Mouse (Mus musculus): ENCODE data around the gene Csmd2. TPM values are rescaled to one million over a fixed set of nuclear protein-coding genes. Genes with fewer than 3 reads are reported as not detected.
"Not testable (repeated sequence)": the region's sequence is repeated elsewhere in the genome, so short reads cannot be mapped to it uniquely, and the experiment has no call there.

The Csmd2 gene
- polyA plus RNA-seq, 1 experiment from 2014 or later = 0.15 TPM

DNA sequence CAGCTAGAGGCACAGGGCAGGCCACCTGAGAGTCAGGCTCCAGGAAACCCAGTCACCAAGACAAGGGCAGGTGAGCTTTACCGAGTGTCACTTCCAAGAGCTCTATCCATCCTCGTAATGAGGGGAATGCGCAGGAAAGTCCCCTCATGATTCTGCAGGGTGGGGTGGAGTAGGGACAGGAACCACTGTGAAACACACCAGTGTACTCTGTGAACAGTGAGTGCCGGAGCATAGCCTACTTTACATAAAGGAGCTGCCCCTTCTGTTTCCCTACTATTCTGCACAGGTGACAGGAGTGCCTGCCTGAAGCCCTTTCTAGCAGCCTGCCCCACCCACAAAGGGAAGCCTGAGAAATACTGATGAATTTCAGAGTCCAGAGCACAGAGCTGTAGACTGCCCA lies 605.6 kb downstream of the Csmd2 start:
- WGBS = 92% methylated on average over 4 of the region's 4 CpGs
- no peak overlapping the region for H3K4me2 ChIP-seq (replicated peaks)
- H3K27me3 ChIP-seq (replicated peaks) = no peaks in the 10 kb centered on the region
- H3K4me3 ChIP-seq (replicated peaks) = no peak overlapping the region
- H3K9ac ChIP-seq = no peak overlapping the region
- no peaks in the 10 kb centered on the region for H3K4me1 ChIP-seq (replicated peaks)
- no peak overlapping the region for H3K27ac ChIP-seq
- ATAC-seq = no peak
- H3K36me3 ChIP-seq = peaks cover 12% of the 10 kb centered on the region; the same call in 1 of the 2 replicates
- H3K9me3 ChIP-seq = no peaks in the 10 kb centered on the region

DNA sequence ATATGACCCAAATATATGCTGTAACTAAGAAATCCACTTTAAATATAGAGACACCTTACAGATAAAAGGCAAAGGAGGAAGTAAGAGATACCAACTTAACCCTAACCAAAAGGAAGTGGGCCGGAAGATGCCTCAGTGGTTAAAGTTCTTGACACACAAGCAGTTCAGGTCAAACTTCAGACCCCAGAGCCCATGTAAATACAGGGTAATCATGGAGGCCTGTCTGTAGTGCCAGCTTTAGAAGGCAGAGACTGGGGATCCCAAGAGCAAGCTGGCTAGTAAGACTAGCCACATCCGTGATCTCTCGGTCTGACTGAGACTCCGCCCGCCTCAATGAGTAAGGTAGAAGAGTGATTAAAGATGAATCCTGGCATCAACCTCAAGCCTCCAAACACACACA lies 606.4 kb downstream of the Csmd2 start:
- WGBS = 90% methylated on average over 5 of the region's 5 CpGs

DNA sequence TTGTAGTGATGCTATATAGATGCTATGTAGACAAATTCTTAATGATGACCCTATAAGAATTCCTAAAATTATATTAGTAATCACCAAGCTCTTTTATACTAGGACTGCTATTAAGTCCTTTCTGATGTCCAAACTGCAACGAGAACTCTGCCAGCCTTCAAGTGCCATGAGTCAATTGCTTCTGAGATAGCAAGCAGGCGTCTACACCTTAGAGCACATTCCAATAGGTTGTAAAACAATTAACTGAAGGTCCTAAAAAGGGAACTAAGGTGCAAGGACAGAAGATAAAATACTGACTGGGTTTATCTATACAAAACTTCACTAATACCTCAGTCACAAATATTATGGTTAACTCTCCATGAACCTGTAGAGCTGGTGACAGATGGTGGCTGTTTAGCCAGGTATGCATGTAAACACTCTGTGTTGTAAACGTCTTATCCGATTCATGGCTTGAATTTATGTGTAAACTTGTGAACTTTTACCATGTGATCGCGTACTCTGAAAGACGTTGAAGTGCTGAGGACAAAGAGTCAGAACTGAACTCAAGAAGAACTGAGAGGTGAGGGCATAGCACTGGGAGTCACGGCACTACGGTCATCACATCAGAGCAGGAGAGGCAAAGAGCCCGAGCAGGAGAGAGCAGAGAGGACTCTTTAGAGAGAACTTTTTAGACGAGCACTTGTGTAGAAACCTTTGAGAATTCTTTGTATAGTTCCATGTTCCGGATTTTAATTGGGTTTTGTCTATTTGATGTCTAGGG lies 610.3 kb downstream of the Csmd2 start:
- Histone ChIP-seq H3K4me2 (replicated peaks) (no peak overlapping the region), H3K27ac (no peak overlapping the region), H3K36me3 (no peaks in the 10 kb centered on the region), H3K9me3 (no peaks in the 10 kb centered on the region), H3K27me3 (replicated peaks) (no peaks in the 10 kb centered on the region), H3K4me1 (replicated peaks) (no peaks in the 10 kb centered on the region), H3K4me3 (replicated peaks) (no peak overlapping the region), H3K9ac (no peak overlapping the region)
- WGBS = 35% methylated on average over 12 of the region's 12 CpGs
- ATAC-seq = peak; percentile 83

More for the DNA sequence above, 606.4 kb downstream of the Csmd2 start:
- ATAC-seq = no peak
- Histone ChIP-seq H3K4me3 (replicated peaks) (no peak overlapping the region), H3K27me3 (replicated peaks) (no peaks in the 10 kb centered on the region), H3K9me3 (no peaks in the 10 kb centered on the region), H3K9ac (no peak overlapping the region), H3K4me1 (replicated peaks) (no peaks in the 10 kb centered on the region), H3K36me3 (peaks cover 8% of the 10 kb centered on the region; the same call in 1 of the 2 replicates), H3K27ac (no peak overlapping the region), H3K4me2 (replicated peaks) (no peak overlapping the region)

DNA sequence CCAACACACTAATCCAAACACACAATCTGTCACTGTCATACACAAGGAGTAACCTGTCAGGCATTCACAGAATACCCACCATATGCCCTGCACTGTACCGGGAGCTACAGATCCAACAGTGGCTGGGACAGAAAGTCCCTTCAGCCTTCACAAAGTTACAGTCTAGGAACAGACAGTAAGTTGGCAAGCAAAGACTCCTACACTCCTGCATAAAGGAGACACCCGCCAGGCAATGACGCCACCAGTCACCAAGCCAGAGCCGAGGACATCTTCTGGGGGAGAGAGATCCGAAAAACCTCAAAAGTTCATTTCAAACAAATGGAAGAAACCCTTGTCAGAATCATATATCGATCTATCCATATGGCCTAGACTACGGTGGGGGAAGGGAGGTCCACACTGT lies 618.9 kb downstream of the Csmd2 start:
- no peak overlapping the region for H3K4me3 ChIP-seq (replicated peaks)
- H3K4me1 ChIP-seq (replicated peaks) = peaks cover 5% of the 10 kb centered on the region
- ATAC-seq = no peak
- H3K9me3 ChIP-seq = no peaks in the 10 kb centered on the region
- H3K27me3 ChIP-seq (replicated peaks) = no peaks in the 10 kb centered on the region
- H3K36me3 ChIP-seq = peaks cover 7% of the 10 kb centered on the region; the same call in 1 of the 2 replicates
- H3K9ac ChIP-seq = no peak overlapping the region
- no peak overlapping the region for H3K27ac ChIP-seq
- no peak overlapping the region for H3K4me2 ChIP-seq (replicated peaks)
- 94% methylated on average over 7 of the region's 7 CpGs for WGBS

DNA sequence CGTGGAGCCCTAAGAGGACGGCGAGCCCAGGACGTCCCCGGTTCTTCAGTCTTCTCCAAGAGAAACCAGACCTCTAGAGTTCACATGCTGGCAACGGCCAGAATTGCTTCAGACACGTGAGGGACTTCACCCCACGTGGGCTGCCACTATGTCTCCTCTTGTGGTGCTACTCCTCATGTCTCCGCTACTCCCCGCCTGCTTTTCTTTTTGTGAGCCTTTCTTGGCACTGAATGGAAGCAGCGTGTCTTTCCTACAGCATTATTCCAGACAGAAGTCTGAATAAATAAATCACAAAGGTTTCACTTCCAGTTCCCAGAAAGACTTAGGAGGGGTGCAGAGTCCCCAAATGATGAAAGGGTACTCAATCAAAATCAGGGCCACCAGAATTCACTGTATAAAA lies 620.0 kb downstream of the Csmd2 start:
- H3K36me3 ChIP-seq = peaks cover 7% of the 10 kb centered on the region; the same call in 1 of the 2 replicates
- no peak for ATAC-seq
- H3K27ac ChIP-seq = no peak overlapping the region
- no peak overlapping the region for H3K9ac ChIP-seq
- H3K4me1 ChIP-seq (replicated peaks) = peaks cover 5% of the 10 kb centered on the region
- WGBS = 80% methylated on average over 11 of the region's 11 CpGs
- no peak overlapping the region for H3K4me2 ChIP-seq (replicated peaks)
- H3K27me3 ChIP-seq (replicated peaks) = no peaks in the 10 kb centered on the region
- H3K9me3 ChIP-seq = no peaks in the 10 kb centered on the region
- H3K4me3 ChIP-seq (replicated peaks) = no peak overlapping the region

DNA sequence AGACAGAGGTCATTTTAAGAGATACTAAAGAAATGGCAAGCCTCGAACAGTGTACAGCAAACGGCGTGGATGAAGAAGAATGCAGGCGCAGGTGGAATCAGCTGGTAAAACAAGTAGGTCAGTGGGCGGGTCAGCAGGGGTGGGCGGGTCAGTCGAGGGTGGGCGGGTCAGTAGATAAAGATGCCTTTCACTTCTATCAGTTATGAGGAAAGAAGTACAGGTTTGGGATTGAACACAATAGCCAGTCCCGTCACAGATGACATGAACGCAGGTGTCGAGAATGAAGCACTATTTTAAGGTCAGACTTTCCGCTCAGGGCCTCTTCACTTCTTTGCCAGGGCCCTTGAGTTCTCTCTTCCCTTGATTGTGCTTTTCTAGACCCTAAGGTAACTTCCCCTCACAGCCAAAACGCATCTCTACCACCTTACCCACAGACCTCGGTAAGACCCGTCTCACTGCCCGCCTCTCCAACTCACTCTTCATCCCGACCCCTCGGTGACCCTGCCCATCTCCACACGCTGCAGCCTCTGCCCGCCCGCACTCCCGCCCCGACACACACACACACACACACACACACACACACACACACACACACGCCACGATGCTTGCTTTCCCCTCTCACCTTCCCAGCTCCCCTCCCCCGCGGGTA lies 621.7 kb downstream of the Csmd2 start:
- Histone ChIP-seq H3K36me3 (0 out of 2 replicates have a peak, but pooled peaks cover 2% of the 10 kb centered on the region), H3K4me3 (replicated peaks) (peak overlapping the region; percentile 66), H3K4me2 (replicated peaks) (peak overlapping the region; percentile 80), H3K9me3 (no peaks in the 10 kb centered on the region), H3K4me1 (replicated peaks) (peaks cover 5% of the 10 kb centered on the region), H3K27me3 (replicated peaks) (no peaks in the 10 kb centered on the region), H3K27ac (no peak overlapping the region), H3K9ac (peak overlapping the region; percentile 40)
- ATAC-seq = peak; percentile 62
- 4% methylated on average over 26 of the region's 27 CpGs for WGBS

DNA sequence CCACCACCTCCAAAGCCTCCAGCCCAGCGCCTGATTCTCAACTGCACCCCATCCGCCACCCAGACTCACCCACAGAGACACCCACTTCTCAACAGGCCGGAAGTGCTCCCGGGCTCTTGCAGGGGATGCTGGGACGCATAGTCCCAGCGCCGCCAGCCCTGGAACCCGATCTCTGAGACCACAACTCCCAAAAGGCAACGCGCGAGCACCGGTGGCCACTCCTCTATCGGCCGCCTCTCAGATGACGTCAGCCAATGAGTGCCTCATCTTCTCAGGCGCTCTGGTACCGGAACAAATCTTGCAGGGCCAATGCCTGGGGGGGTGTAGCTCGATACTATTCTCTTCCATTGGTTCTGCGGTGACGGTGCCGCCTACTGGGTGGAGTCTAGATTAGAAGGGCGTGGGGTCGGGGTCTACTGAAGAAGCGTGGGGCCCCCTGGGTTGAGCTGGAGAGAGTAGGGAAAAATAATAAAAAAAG lies 622.3 kb downstream of the Csmd2 start, which contains the start of gene Zscan20:
Gene Zscan20, minus strand, starts transcription at position 174 of the 478 bp plus-strand sequence.
- no peak within 1 kb of the TSS; the same call in 1 of the 2 replicates for H3K27ac ChIP-seq
- peaks cover 5% of the 10 kb centered on the region for H3K4me1 ChIP-seq (replicated peaks)
- H3K9me3 ChIP-seq = no peaks in the 10 kb centered on the region
- H3K9ac ChIP-seq = peak within 1 kb of the TSS; percentile 40
- peak; percentile 98 for ATAC-seq
- 0 out of 2 replicates have a peak, but pooled peaks cover 2% of the 10 kb centered on the region for H3K36me3 ChIP-seq
- H3K4me2 ChIP-seq (replicated peaks) = peak within 1 kb of the TSS; percentile 80
- H3K27me3 ChIP-seq (replicated peaks) = no peaks in the 10 kb centered on the region
- H3K4me3 ChIP-seq (replicated peaks) = peak within 1 kb of the TSS; percentile 66
- under 1% methylated on average over 24 of the region's 24 CpGs for WGBS

DNA sequence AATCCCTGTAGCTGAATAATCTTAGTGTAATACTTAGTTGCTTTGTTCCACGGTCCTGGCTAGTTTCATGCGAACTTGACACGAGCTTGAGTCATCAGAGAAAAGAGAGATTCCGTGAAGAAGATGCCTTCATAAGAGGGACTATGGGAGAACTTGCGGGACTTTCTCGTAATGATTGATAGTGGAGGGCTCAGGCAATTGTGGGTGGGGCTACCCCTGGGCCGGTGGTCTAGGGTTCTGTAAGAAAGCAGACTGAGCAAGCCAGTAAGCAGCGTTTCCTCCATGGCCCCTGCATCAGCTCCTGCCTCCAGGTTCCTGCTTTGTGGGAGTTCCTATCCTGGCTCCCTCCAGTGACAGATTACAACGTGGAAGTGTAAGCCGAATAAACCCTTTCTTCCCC lies 623.0 kb downstream of the Csmd2 start:
- Histone ChIP-seq H3K4me1 (replicated peaks) (peaks cover 5% of the 10 kb centered on the region), H3K27me3 (replicated peaks) (no peaks in the 10 kb centered on the region), H3K9me3 (no peaks in the 10 kb centered on the region), H3K27ac (no peak overlapping the region), H3K4me3 (replicated peaks) (no peak overlapping the region), H3K9ac (no peak overlapping the region; the same call in 1 of the 2 replicates), H3K4me2 (replicated peaks) (peak overlapping the region; percentile 80), H3K36me3 (0 out of 2 replicates have a peak, but pooled peaks cover 2% of the 10 kb centered on the region)
- WGBS = 14% methylated on average over 10 of the region's 10 CpGs
- no peak for ATAC-seq

DNA sequence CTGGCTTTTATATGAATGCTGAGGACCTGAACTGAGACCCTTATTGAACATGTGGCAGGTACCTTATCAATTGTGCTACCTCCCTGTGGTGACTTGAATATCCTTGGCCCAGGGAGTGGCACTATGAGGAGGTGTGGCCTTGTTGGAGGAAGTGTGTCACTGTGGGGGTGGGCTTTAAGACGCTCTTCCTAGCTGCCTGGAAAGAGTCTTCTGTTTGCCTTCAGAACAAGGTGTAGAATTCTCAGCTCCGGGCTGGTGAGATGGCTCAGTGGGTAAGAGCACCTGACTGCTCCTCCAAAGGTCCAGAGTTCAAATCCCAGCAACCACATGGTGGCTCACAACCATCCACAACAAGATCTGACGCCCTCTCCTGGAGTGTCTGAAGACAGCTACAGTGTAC lies 624.1 kb downstream of the Csmd2 start:
- H3K4me2 ChIP-seq (replicated peaks); H3K4me3 ChIP-seq (replicated peaks); H3K4me1 ChIP-seq (replicated peaks); ATAC-seq; H3K27ac ChIP-seq; H3K36me3 ChIP-seq; H3K27me3 ChIP-seq (replicated peaks); H3K9me3 ChIP-seq; H3K9ac ChIP-seq: not testable (repeated sequence)
- WGBS = 73% methylated on average over 3 of the region's 3 CpGs

DNA sequence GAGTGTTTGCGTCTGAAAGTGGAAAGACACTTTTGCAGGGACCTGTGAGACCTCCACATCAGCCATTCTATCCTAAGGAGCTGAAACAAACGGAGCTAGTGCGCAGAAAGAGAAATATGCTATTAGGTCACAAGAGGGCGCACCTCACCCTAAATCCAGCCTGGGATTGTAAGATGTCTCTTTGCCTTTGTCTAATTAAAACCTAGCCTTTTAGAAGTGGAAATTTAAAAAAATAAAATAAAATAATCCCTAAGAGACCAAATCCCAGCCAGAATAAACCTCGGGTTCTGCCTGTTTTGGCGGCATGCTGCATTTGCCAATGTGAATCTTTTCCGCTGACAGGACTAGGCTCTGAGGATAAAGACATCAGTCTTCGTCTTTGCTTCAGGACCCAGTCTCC lies 625.7 kb downstream of the Csmd2 start:
- WGBS = 22% methylated on average over 8 of the region's 8 CpGs
- Histone ChIP-seq H3K4me2 (replicated peaks) (no peak overlapping the region), H3K9ac (no peak overlapping the region), H3K4me3 (replicated peaks) (no peak overlapping the region), H3K27me3 (replicated peaks) (no peaks in the 10 kb centered on the region), H3K27ac (no peak overlapping the region), H3K4me1 (replicated peaks) (peaks cover 11% of the 10 kb centered on the region), H3K9me3 (no peaks in the 10 kb centered on the region), H3K36me3 (0 out of 2 replicates have a peak, but pooled peaks cover under 1% of the 10 kb centered on the region)
- ATAC-seq = no peak

DNA sequence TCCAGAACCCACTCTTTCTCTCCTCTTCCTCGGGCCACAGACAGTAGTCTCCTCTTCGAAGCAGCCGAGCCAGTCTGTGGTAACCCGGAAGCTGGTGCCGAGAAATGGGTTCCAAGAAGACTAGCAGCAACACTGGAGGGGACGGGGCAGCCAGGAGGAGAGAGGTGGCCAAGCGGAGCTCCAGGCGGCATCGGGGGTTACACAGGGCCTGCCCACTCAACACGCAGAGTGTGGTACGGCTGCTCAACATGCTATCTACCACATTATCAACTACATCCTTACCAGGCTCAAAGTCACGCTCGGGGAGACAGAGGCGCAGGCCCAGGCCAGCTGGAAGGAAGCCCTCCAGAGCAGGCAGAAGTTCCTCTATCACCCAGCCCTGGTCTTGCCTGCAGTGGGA lies 628.1 kb downstream of the Csmd2 start:
- ATAC-seq = no peak
- no peaks in the 10 kb centered on the region for H3K36me3 ChIP-seq
- H3K9ac ChIP-seq = no peak overlapping the region
- no peaks in the 10 kb centered on the region for H3K9me3 ChIP-seq
- H3K27me3 ChIP-seq (replicated peaks) = no peaks in the 10 kb centered on the region
- no peak overlapping the region for H3K4me3 ChIP-seq (replicated peaks)
- 90% methylated on average over 14 of the region's 14 CpGs for WGBS
- H3K4me1 ChIP-seq (replicated peaks) = peaks cover 11% of the 10 kb centered on the region
- H3K4me2 ChIP-seq (replicated peaks) = no peak overlapping the region
- H3K27ac ChIP-seq = no peak overlapping the region

All from intestine, embryonic 15.5 days (tissue).